Mouse (Mus musculus) brain, embryonic 14.5 days (tissue): ENCODE measurements around the gene Omp. TPM values are rescaled to one million over a fixed set of nuclear protein-coding genes. Genes with fewer than 3 reads are reported as not detected.

ENCODE experiments used
- DNase-seq: peaks from one replicate; pipeline ENCODE4 v3.0.0-alpha.2; 2011; ENCODE audit warnings: low read depth
- CTCF ChIP-seq: fragments of 200-500 bp; IDR thresholded peaks from 2 replicates; pipeline ENCODE4 v1.5.1; 2012; ENCODE audit warnings: inconsistent platforms, mild to moderate bottlenecking, moderate library complexity, borderline replicate concordance; ENCODE audit not compliant: insufficient read depth, insufficient read length; ENCODE audit errors: extremely low read depth
- POLR2A ChIP-seq: fragments of 200-500 bp; IDR thresholded peaks from 2 replicates; pipeline ENCODE4 v1.6.1; 2012; ENCODE audit warnings: mild to moderate bottlenecking, inconsistent platforms, borderline replicate concordance; ENCODE audit not compliant: poor library complexity, insufficient read depth, insufficient read length, severe bottlenecking; ENCODE audit errors: extremely low read depth
- polyA plus RNA-seq: library from polyadenylated mRNA; depleted of rRNA; stranded (reverse); fragments of >200 nt; gene quantifications from 2 replicates; pipeline ENCODE4 v1.2.3, GENCODE M21; 2012

The Omp gene
- polyA plus RNA-seq, 1 experiment = 0.33 TPM

DNA sequence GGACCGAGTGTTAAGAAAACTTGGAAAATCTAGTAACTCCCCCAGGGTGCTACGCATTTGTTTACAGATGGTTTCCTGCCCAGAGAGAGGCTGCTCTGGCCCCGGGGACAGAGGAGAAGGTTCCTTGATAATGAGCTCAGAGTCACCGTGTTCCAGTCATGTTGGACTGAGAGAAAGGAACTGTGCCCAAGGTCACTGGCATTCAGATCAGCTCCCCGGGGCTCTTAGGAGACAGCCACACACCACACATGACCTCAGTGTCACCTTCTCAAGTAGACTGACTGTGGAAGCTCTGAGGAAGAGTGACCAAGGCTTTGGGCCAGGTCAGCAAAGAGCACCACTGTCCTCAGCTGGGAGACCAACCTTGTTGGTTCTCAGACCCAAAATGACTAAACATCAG lies 20.6 kb downstream of the Omp start:
- DNase-seq = no peak
- TF ChIP-seq POLR2A (no peak), CTCF (no peak)

DNA sequence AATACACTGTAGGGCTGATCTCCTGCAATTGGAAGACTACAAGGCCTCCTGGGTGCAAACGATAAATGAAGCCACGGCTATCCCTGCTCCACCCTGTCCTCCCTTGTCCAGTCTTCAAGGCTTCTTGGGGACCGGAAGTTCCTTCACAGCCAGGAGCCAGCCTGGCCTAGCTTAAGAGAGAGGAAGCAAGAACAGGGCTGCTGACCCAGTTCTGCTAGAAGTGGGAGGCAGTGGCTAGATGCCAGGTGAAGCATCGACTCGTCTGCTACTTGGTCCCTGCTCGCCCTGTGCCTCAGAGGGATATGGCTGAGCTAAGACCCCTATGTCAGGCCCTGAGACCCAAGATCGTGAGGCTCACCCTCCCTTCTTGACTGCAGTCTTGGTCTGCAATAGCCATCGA lies 23.6 kb downstream of the Omp start:
- DNase-seq = no peak
- no peak for TF ChIP-seq CTCF
- TF ChIP-seq POLR2A = no peak

DNA sequence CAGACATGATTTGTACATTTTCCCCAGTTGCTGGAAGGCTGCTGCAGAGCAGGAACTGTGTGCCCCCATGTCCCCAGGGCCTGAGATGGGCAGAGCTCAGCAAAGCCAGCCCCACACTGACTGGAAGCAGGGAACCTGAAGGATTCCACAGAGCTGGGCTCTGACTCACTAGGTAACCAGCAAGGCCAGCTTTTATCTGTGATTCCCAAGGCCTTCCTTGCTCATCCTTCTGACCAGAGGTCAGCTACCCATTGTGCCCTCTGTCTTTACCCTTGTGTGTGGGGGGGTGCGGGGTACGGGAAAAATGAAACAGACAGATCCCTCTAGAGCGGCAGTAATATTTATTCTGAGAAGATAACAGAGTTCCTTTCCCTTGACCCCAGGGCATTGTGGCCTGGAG lies 24.1 kb downstream of the Omp start:
- DNase-seq = no peak
- no peak for TF ChIP-seq CTCF
- no peak for TF ChIP-seq POLR2A

- TF ChIP-seq POLR2A = no peak
- peak; percentile 84 for TF ChIP-seq CTCF
- peak; percentile 77 for DNase-seq
These were observed 25.0 kb downstream of the Omp start for GRCm38 (mm10) chr7:98120325-98120724.

DNA sequence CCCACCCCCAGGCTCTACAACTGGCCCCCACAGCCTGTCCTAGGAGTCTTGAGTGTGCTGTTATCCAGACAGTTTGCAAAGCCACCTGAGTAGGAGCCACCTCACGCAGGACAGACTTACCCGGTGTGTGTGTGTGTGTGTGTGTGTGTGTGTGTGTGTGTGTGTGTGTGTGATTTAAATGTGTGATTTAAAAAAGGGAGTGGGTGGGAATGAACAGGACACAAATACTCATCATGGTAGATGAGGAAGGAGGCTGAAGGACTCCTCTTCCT lies 25.4 kb downstream of the Omp start:
- TF ChIP-seq CTCF (no peak), POLR2A (no peak)
- DNase-seq = no peak

GRCm38 (mm10) chr7:98119179-98119960 lies 25.9 kb downstream of the Omp start, which contains the start of gene Myo7a:
Gene Myo7a, minus strand, starts transcription at chr7:98119524.
- DNase-seq = peak; percentile 12
- TF ChIP-seq POLR2A (no peak), CTCF (no peak)

DNA sequence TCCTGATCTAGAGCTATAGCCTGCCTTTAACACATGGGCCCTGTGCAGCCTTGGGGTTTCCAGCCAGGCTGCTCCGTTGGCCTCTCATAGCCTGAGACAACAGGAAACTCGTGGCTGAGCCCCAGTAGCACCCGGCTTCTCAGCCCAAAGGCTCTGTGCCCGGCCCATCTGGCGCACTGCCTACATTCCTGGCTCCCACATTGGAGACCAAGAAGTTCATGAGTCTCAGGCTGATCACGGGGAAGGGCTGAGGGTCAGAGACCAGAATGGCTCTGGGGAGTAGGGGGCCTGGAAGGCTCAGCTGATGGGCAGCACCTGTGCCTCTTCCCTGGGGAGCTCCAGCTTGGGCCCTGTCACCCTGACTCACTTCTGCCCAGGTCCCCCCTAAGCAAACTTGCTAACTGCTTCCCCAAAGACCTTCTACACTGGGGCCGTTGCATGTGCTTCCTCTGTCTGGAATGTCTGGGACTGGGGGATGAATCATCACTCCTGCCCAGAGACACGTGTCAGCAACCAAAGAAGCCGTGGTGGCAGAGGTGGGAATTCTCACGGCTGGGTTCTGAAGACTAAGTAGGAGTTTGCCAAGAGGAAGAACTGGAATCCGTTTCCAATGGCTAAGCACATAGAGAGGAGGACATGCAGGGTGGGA lies 28.2 kb downstream of the Omp start:
- TF ChIP-seq CTCF = no peak
- TF ChIP-seq POLR2A = no peak
- DNase-seq = peak; percentile 48

- no peak for DNase-seq
- TF ChIP-seq POLR2A = no peak
- TF ChIP-seq CTCF = no peak
These were observed 30.6 kb downstream of the Omp start for GRCm38 (mm10) chr7:98114656-98115055.

DNA sequence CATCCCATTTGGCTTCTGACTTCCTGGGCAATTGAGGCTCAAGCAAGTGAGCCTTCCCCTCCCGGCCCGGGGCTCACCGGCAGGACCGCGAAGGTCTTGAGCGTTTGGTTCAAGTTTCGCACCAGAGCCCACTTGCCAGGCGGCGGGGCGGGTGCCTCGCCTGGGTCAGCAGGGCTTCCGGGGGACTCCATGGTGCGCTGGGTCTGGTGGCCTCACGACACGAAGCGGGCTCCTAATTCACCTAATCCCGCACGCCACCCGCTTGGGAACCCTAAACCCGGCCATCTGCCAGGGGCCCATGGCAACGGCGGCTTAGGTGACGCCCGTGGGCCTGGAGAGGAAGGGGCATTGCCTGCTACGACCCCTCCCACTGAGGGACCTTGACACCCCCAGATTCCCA lies 34.1 kb downstream of the Omp start:
- peak; percentile 16 for DNase-seq
- TF ChIP-seq POLR2A (no peak), CTCF (no peak)

DNA sequence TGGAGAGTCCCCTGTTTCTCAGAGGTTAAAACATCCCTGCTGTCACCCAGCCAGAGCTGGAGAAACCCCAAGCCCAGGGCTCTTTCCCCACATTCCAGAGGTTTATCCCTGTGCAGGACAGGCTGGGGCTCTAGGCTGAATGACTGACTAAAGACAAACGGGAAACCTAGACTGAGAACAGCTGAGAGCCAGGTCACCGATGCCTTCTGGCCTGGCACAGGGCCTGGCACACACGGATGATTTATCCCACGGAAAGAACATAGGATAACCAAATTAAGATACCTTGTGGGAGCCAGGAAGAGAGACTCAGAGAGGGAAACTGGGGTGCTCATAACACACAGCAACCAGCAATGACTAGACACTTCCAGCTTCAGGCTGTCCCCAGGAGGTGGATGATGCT lies 35.5 kb downstream of the Omp start:
- TF ChIP-seq CTCF (no peak), POLR2A (no peak)
- DNase-seq = no peak

GRCm38 (mm10) chr7:98108636-98109430 lies 36.5 kb downstream of the Omp start:
- DNase-seq = no peak
- TF ChIP-seq POLR2A = no peak
- TF ChIP-seq CTCF = no peak

DNA sequence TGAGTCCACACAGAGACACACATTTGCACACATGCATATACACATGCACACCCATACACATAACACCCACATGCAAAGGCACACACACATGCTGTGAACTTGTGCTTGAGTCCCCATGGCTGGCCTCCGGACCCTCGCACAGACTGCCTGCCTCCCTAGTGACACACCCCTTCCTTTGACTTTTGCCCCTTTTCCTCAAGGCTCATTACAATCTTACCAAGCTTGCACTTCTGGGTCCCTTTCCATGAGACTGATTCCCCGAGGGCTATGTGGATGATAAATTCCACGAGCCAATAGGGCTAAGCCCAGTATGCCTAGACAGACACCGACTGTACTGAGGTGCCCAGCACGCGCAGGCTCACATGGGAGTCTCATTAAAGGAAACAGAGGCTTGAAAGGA lies 39.0 kb downstream of the Omp start:
- DNase-seq = no peak
- TF ChIP-seq CTCF = no peak
- TF ChIP-seq POLR2A = no peak
